Mouse (Mus musculus) midbrain, postnatal 0 days (tissue): ENCODE data around the gene Hist1h2bf. TPM values are rescaled to one million over a fixed set of nuclear protein-coding genes. Genes with fewer than 3 reads are reported as not detected.
A peak's percentile ranks its signal among the peaks of the same experiment; 100 is the strongest.

Experiments
- ATAC-seq: fragments of 200-750 bp; cut with Nextera tagmentation; 2 replicates; pipeline ENCODE4 v1.8.0; 2017; ENCODE audit warnings: moderate number of reproducible peaks, mild to moderate bottlenecking, moderate TSS enrichment, moderate library complexity; ENCODE audit not compliant: low FRiP score
- DNase-seq: peaks from one replicate; pipeline ENCODE4 v3.0.0-alpha.2; 2015; ENCODE audit warnings: low spot score
- H3K27ac ChIP-seq: fragments of 300-500 bp; sonication (generic); 2 replicates; pipeline ENCODE4 v1.5.1; 2014; ENCODE audit warnings: low read depth, mild to moderate bottlenecking, low read length, mixed read lengths
- H3K27me3 ChIP-seq: fragments of 300-500 bp; sonication (generic); 2 replicates; pipeline ENCODE4 v1.6.1; 2014; ENCODE audit warnings: low read length, control low read depth, mixed read lengths; ENCODE audit not compliant: insufficient read depth
- H3K36me3 ChIP-seq: fragments of 300-500 bp; sonication (generic); 2 replicates; pipeline ENCODE4 v1.6.1; 2014; ENCODE audit warnings: low read length, control low read depth, mixed read lengths; ENCODE audit not compliant: insufficient read depth
- H3K4me1 ChIP-seq: fragments of 300-500 bp; sonication (generic); 2 replicates; pipeline ENCODE4 v1.6.1; 2014; ENCODE audit warnings: mild to moderate bottlenecking, control low read depth, antibody characterized with exemption, low read length, mixed read lengths; ENCODE audit not compliant: insufficient read depth
- H3K4me2 ChIP-seq: fragments of 300-500 bp; sonication (generic); 2 replicates; pipeline ENCODE4 v1.6.1; 2014; ENCODE audit warnings: low read depth, mild to moderate bottlenecking, low read length, mixed read lengths; ENCODE audit not compliant: poor library complexity, severe bottlenecking
- H3K4me3 ChIP-seq: fragments of 300-500 bp; sonication (generic); 2 replicates; pipeline ENCODE4 v1.5.1; 2014; ENCODE audit warnings: low read depth, mild to moderate bottlenecking, low read length, moderate library complexity
- H3K9ac ChIP-seq: fragments of 300-500 bp; sonication (generic); replicated peaks from 2 replicates; pipeline ENCODE4 v1.6.1; 2014; ENCODE audit warnings: mild to moderate bottlenecking, low read length, moderate library complexity, mixed read lengths; ENCODE audit not compliant: poor library complexity, severe bottlenecking
- H3K9me3 ChIP-seq: fragments of 300-500 bp; sonication (generic); 2 replicates; pipeline ENCODE4 v1.6.1; 2016; ENCODE audit warnings: low read length, control low read depth
- CTCF ChIP-seq: IDR thresholded peaks from 2 replicates; pipeline ENCODE4 v1.5.1; 2016; ENCODE audit warnings: antibody characterized with exemption, mild to moderate bottlenecking
- WGBS: fragments of 180-500 bp; shearing (Covaris S2); extraction: QIAGEN DNeasy Blood & Tissue Kit; methylation state at CpG from one replicate; pipeline ENCODE4 v1.1.7; 2014; 5-methylcytosine and 5-hydroxymethylcytosine counted together
- polyA plus RNA-seq: library from polyadenylated mRNA; unstranded; fragments of >200 nt; fragmentation: Nextera tagmentation; extraction: Ambion mirVana; gene quantifications from 2 replicates; pipeline ENCODE4 v1.2.1, GENCODE M21; 2015
- total RNA-seq: library from RNA; depleted of rRNA; stranded (reverse); fragments of >200 nt; gene quantifications from 2 replicates; pipeline ENCODE4 v1.2.3, GENCODE M21; 2014

Gene Hist1h2bf
- total and polyA plus RNA-seq, 2 experiments from 2014 or later: 0.43 to 327 TPM

- Histone ChIP-seq H3K36me3 (no peaks in the 10 kb centered on the region), H3K4me3 (peak overlapping the region; percentile 52), H3K27me3 (no peaks in the 10 kb centered on the region), H3K27ac (peak overlapping the region; percentile 93), H3K4me1 (peaks cover 10% of the 10 kb centered on the region), H3K9ac (peak overlapping the region; percentile 66), H3K9me3 (no peaks in the 10 kb centered on the region), H3K4me2 (peak overlapping the region; percentile 58)
- WGBS: under 1% methylated on average over 20 of the region's 20 CpGs
- ATAC-seq (0 out of 2 replicates have a peak, but pooled peaks have one; percentile 38), DNase-seq (peak; percentile 58)
- no peak for TF ChIP-seq CTCF
These were observed 43.7 kb downstream of the Hist1h2bf start for GRCm38 (mm10) chr13:23530181-23530900.

- Histone ChIP-seq H3K36me3 (no peaks in the 10 kb centered on the region), H3K4me3 (peak overlapping the region; percentile 52), H3K27ac (no peak overlapping the region), H3K4me2 (peak overlapping the region; percentile 58), H3K9me3 (no peaks in the 10 kb centered on the region), H3K4me1 (peaks cover 10% of the 10 kb centered on the region), H3K9ac (no peak overlapping the region), H3K27me3 (no peaks in the 10 kb centered on the region)
- ATAC-seq (no peak), DNase-seq (no peak)
- 24% methylated on average over 2 of the region's 2 CpGs for WGBS
- no peak for TF ChIP-seq CTCF
These were observed 44.4 kb downstream of the Hist1h2bf start for GRCm38 (mm10) chr13:23529480-23530165.

GRCm38 (mm10) chr13:23529005-23529404 is 45.0 kb downstream of the Hist1h2bf start:
- no peak for TF ChIP-seq CTCF
- H3K4me1 ChIP-seq: peaks cover 7% of the 10 kb centered on the region; the same call in 1 of the 2 replicates
- DNase-seq (no peak), ATAC-seq (no peak)
- H3K27me3 ChIP-seq: no peaks in the 10 kb centered on the region
- H3K4me2 ChIP-seq: no peak overlapping the region
- H3K9me3 ChIP-seq: no peaks in the 10 kb centered on the region
- H3K27ac ChIP-seq: no peak overlapping the region
- WGBS: 80% methylated on average over 5 of the region's 5 CpGs
- H3K4me3 ChIP-seq: no peak overlapping the region
- H3K36me3 ChIP-seq: no peaks in the 10 kb centered on the region
- H3K9ac ChIP-seq: no peak overlapping the region

- DNase-seq: peak; percentile 96
- under 1% methylated on average over 17 of the region's 17 CpGs for WGBS
- H3K27ac ChIP-seq: no peak overlapping the region
- no peak for TF ChIP-seq CTCF
- H3K27me3 ChIP-seq: no peaks in the 10 kb centered on the region
- no peaks in the 10 kb centered on the region for H3K36me3 ChIP-seq
- no peaks in the 10 kb centered on the region for H3K9me3 ChIP-seq
- H3K4me2 ChIP-seq: peak overlapping the region; percentile 54
- H3K4me1 ChIP-seq: no peaks in the 10 kb centered on the region; the same call in 1 of the 2 replicates
- H3K9ac ChIP-seq: 0 out of 2 replicates have a peak overlapping the region, but pooled peaks have one; percentile 15
- peak; percentile 54 for ATAC-seq
- H3K4me3 ChIP-seq: peak overlapping the region; percentile 41
These were observed 47.7 kb downstream of the Hist1h2bf start for GRCm38 (mm10) chr13:23526312-23526711.

- H3K4me2 ChIP-seq: peak overlapping the region; percentile 54
- H3K27me3 ChIP-seq: no peaks in the 10 kb centered on the region
- H3K4me1 ChIP-seq: no peaks in the 10 kb centered on the region; the same call in 1 of the 2 replicates
- DNase-seq (no peak), ATAC-seq (no peak)
- H3K9ac ChIP-seq: no peak overlapping the region
- no peak for TF ChIP-seq CTCF
- no peak overlapping the region for H3K27ac ChIP-seq
- H3K9me3 ChIP-seq: no peaks in the 10 kb centered on the region
- H3K4me3 ChIP-seq: peak overlapping the region; percentile 41
- WGBS: 2% methylated on average over 10 of the region's 10 CpGs
- H3K36me3 ChIP-seq: no peaks in the 10 kb centered on the region
These were observed 48.1 kb downstream of the Hist1h2bf start for GRCm38 (mm10) chr13:23525901-23526300.

- no peak overlapping the region for H3K9ac ChIP-seq
- H3K27ac ChIP-seq: no peak overlapping the region
- H3K9me3 ChIP-seq: no peaks in the 10 kb centered on the region
- H3K4me3 ChIP-seq: peak overlapping the region; percentile 10; the same call in 1 of the 2 replicates
- peak; percentile 91 for TF ChIP-seq CTCF
- H3K27me3 ChIP-seq: no peaks in the 10 kb centered on the region
- H3K36me3 ChIP-seq: no peaks in the 10 kb centered on the region
- H3K4me2 ChIP-seq: 0 out of 2 replicates have a peak overlapping the region, but pooled peaks have one; percentile 0
- DNase-seq: peak; percentile 89
- no peaks in the 10 kb centered on the region; the same call in 1 of the 2 replicates for H3K4me1 ChIP-seq
- WGBS: 9% methylated on average over 5 of the region's 5 CpGs
- ATAC-seq: no peak
These were observed 49.3 kb downstream of the Hist1h2bf start for GRCm38 (mm10) chr13:23524654-23525053.
